Mouse (Mus musculus): ENCODE data around the gene Bard1. TPM values are rescaled to one million over a fixed set of nuclear protein-coding genes. Genes with fewer than 3 reads are reported as not detected.

The Bard1 gene
- 1.8 and 2.0 TPM in 2 replicates for polyA plus RNA-seq (2016; fragmentation: Nextera tagmentation; extraction: Ambion mirVana)

DNA sequence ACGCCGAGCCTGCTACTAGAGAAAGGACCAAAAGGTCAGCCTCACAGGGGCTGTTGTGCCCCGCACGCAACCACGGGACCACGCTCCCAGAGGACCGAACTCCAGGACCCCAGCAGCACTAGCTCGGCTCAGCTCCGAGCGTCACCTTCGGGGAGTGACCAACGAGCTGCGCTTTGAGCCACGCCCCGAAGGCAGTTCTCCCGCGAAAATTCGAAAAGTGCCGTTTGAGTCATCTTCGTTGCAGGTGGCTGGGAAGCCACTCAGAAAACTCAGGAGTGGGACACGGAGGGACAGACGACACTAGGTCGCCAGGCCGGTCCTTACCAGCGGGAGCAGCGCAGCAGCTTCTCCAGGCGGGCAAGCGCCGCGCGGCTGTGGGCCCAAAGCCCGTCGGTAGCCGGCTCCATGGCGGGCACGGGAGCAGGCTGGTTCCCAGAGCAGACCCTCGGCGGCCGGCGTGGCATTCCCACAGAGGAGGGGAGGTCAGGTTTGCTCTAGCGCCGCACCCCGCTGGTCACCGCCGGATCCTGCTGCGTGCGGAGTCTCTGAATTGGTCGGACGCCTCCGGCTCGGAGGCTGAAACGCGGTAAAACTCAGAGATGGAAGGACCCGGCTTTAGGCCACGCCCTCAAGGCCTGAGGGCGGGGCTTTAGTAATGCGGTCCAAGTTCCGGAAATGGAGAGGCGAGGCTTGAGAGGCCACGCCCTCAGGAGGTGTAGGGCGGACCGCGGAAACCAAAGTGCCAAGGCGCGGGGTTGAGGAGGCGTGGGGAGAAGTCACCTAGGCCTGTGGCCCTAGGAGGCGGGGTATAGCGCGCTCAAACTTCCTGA lies at the start of gene Bard1:
Bard1 (minus strand) TSS at position 803 of the 830 bp plus-strand sequence.
- H3K4me2 ChIP-seq (replicated peaks) = peak within 1 kb of the TSS; percentile 68
- peak within 1 kb of the TSS; percentile 65 for H3K27ac ChIP-seq (replicated peaks)
- under 1% methylated on average over 69 of the region's 69 CpGs for WGBS
- H3K4me1 ChIP-seq = peaks cover 12% of the 10 kb centered on the region; the same call in 1 of the 2 replicates
- peak within 1 kb of the TSS; percentile 76 for H3K4me3 ChIP-seq
- no peaks in the 10 kb centered on the region for H3K27me3 ChIP-seq
- H3K36me3 ChIP-seq = no peaks in the 10 kb centered on the region
- peak; percentile 95 for ATAC-seq (ENCODE audit: low FRiP score, low read depth)
- no peaks in the 10 kb centered on the region for H3K9me3 ChIP-seq
- peak within 1 kb of the TSS; percentile 68 for H3K9ac ChIP-seq (replicated peaks)

DNA sequence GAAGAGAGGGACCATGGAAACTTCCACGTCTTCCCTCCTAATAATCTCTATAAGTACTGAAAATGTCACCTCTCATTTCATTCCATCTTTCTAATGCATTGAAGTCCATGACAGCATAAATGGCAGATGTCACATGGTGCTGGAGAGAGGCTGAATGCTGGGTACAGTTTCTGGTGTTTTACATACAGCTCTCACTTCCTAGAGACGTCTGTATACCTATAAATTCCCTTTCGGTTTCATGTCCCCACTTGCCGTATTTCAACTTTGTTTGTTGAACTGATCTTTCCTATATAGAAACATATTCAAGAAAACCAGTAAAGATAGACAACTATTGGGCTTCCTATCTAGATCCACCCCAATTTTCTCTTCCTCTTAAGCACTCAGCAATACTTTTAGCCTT lies 24.2 kb upstream of the Bard1 start:
- no peaks in the 10 kb centered on the region for H3K36me3 ChIP-seq
- WGBS = 88% methylated on average over 4 of the region's 4 CpGs
- H3K4me1 ChIP-seq = no peaks in the 10 kb centered on the region
- no peak overlapping the region for H3K27ac ChIP-seq (replicated peaks)
- H3K9me3 ChIP-seq = no peaks in the 10 kb centered on the region
- no peak overlapping the region for H3K9ac ChIP-seq (replicated peaks)
- no peak for ATAC-seq (ENCODE audit: low FRiP score, low read depth)
- no peak overlapping the region for H3K4me3 ChIP-seq
- H3K4me2 ChIP-seq (replicated peaks) = no peak overlapping the region
- H3K27me3 ChIP-seq = no peaks in the 10 kb centered on the region

DNA sequence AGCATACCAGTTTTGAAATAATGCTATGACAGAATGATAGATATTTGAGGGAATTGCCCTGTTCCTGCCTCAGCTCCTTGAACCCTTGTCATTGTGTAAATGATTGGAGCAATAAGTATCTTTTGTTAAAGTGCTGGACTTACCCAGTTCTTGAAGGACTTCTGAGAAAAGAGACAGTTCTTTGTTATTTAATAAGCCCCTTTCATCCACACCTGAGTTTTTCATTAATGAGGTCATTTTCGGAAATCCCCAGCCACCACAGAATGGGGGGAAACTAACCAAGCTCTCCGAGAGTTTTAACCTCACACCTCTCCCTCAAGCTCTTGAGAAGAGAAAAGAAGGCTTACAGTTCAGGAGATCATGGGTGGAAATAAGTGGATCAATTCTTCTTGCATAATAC lies 15.6 kb upstream of the Bard1 start:
- no peaks in the 10 kb centered on the region for H3K36me3 ChIP-seq
- no peaks in the 10 kb centered on the region for H3K27me3 ChIP-seq
- H3K4me3 ChIP-seq = no peak overlapping the region
- no peak overlapping the region for H3K4me2 ChIP-seq (replicated peaks)
- peaks cover 5% of the 10 kb centered on the region; the same call in 1 of the 2 replicates for H3K4me1 ChIP-seq
- no peak for ATAC-seq (ENCODE audit: low FRiP score, low read depth)
- 68% methylated on average over 2 of the region's 2 CpGs for WGBS
- no peak overlapping the region for H3K27ac ChIP-seq (replicated peaks)
- H3K9ac ChIP-seq (replicated peaks) = no peak overlapping the region
- no peaks in the 10 kb centered on the region for H3K9me3 ChIP-seq

DNA sequence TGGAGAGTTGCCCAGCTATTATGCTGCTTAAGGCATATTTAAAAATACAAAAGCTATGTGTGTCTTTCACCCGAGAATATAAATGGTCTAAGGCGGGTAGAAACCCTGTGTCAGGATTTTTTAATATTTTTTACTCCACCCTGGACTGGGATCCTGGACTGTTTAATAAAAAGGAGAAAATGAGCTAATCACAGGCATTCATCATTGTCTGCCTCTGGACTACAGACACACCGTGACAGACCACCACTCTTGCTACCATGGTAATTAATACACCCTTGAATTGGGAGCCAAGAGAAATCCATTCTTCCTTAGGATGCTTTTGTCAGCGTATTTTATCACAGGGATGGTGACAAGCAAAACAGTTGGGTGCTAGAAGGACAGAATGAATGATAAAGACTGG lies 14.3 kb upstream of the Bard1 start:
- peak; percentile 38; the same call in 1 of the 2 replicates for ATAC-seq (ENCODE audit: low FRiP score, low read depth)
- Histone ChIP-seq H3K4me1 (peaks cover 5% of the 10 kb centered on the region; the same call in 1 of the 2 replicates), H3K36me3 (no peaks in the 10 kb centered on the region), H3K9me3 (no peaks in the 10 kb centered on the region), H3K4me3 (no peak overlapping the region), H3K4me2 (replicated peaks) (no peak overlapping the region), H3K27ac (replicated peaks) (no peak overlapping the region), H3K27me3 (no peaks in the 10 kb centered on the region), H3K9ac (replicated peaks) (no peak overlapping the region)
- WGBS = 32% methylated on average over 4 of the region's 4 CpGs

DNA sequence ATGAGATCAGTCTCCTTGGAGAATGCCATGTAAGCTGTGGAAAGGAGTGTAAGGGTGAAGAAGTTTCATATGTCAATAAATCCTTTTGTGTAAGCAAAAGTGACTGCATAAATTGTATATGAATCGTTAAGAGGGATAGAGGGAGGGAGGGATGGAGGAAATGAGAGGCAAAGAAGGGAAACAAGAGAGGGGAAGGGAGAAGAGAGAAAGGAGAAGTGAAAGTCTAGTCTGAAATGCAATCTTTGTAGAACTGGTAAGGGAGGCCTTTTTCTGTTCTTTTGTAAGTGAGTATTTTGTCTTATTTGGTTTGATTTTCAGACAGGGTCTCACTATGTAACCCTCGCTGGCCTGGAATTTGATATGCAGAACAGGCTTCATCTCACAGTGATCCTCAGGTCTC lies 12.8 kb upstream of the Bard1 start:
- ATAC-seq (ENCODE audit: low FRiP score, low read depth) = no peak
- WGBS = 87% methylated on average over 2 of the region's 2 CpGs
- Histone ChIP-seq H3K4me2 (replicated peaks) (no peak overlapping the region), H3K36me3 (no peaks in the 10 kb centered on the region), H3K4me3 (no peak overlapping the region), H3K9me3 (no peaks in the 10 kb centered on the region), H3K9ac (replicated peaks) (no peak overlapping the region), H3K4me1 (peaks cover 5% of the 10 kb centered on the region; the same call in 1 of the 2 replicates), H3K27me3 (no peaks in the 10 kb centered on the region), H3K27ac (replicated peaks) (no peak overlapping the region)

DNA sequence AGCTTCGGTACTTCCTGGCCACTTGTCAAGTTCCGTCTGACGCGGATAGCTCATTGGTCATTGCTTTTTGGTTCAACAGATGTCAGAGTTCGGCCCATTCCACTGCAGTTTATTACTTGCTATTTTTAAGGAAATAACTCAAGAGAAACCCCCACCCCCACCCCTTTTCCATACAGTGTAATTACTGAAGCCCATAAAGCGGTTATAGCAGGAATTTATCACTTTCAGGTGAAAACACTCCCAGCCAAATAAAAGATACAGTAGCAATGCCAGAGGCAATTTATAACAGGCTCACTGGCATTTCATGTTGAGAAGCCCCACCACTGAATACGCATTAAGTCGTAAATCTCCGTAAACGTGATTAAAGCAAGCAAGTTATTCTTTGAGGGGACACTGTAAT lies 6.9 kb upstream of the Bard1 start:
- Histone ChIP-seq H3K27ac (replicated peaks) (no peak overlapping the region), H3K36me3 (no peaks in the 10 kb centered on the region), H3K4me1 (no peaks in the 10 kb centered on the region), H3K4me2 (replicated peaks) (no peak overlapping the region), H3K4me3 (no peak overlapping the region), H3K9me3 (no peaks in the 10 kb centered on the region), H3K27me3 (no peaks in the 10 kb centered on the region), H3K9ac (replicated peaks) (no peak overlapping the region)
- ATAC-seq (ENCODE audit: low FRiP score, low read depth) = no peak
- 79% methylated on average over 10 of the region's 10 CpGs for WGBS

DNA sequence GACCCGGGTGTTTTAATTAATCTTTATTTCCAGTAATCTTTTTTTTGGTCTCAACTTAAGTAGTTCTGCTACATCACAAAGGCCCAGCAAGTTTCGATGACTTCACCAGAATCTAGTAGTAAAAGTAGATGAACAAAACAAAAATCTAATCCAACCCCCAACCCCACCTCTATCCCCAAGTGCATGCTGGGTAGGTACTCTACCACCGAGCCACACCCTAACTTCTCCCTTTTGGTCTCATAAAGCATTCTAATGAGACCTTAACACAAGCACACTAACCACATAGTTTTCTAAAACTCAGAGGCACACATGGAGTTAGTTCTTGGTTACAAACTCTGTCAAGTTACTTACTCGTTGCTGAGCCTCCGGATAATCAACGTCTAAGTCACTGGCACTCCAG lies 3.2 kb upstream of the Bard1 start:
- 96% methylated on average over 6 of the region's 6 CpGs for WGBS
- Histone ChIP-seq H3K9me3 (no peaks in the 10 kb centered on the region), H3K4me3 (no peak overlapping the region), H3K9ac (replicated peaks) (no peak overlapping the region), H3K27me3 (no peaks in the 10 kb centered on the region), H3K4me1 (peaks cover 5% of the 10 kb centered on the region; the same call in 1 of the 2 replicates), H3K36me3 (no peaks in the 10 kb centered on the region), H3K27ac (replicated peaks) (no peak overlapping the region), H3K4me2 (replicated peaks) (no peak overlapping the region)
- ATAC-seq (ENCODE audit: low FRiP score, low read depth) = no peak

DNA sequence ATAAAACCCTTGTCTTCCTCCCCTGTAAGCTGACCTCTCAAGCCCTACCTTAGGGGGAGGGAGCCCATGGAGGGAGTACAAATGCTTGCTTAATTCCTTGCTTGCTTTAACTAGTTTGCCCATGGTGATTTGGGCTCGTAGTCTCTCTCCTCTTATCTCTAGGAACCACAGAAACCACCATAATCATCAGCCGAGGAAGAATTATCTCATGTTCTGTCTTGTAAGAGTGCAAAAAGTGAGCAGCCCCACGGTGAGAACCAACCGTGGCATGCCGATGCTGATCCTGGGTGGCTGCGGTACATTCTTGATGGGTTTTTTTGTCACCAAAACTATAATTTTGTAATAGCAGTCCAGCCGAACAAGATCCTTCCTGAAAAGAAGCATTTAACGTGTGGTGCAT lies 2.8 kb upstream of the Bard1 start:
- H3K4me3 ChIP-seq = no peak overlapping the region
- peaks cover 5% of the 10 kb centered on the region; the same call in 1 of the 2 replicates for H3K4me1 ChIP-seq
- H3K9me3 ChIP-seq = no peaks in the 10 kb centered on the region
- no peak for ATAC-seq (ENCODE audit: low FRiP score, low read depth)
- no peak overlapping the region for H3K27ac ChIP-seq (replicated peaks)
- H3K9ac ChIP-seq (replicated peaks) = no peak overlapping the region
- 93% methylated on average over 8 of the region's 8 CpGs for WGBS
- no peaks in the 10 kb centered on the region for H3K27me3 ChIP-seq
- H3K4me2 ChIP-seq (replicated peaks) = no peak overlapping the region
- no peaks in the 10 kb centered on the region for H3K36me3 ChIP-seq

DNA sequence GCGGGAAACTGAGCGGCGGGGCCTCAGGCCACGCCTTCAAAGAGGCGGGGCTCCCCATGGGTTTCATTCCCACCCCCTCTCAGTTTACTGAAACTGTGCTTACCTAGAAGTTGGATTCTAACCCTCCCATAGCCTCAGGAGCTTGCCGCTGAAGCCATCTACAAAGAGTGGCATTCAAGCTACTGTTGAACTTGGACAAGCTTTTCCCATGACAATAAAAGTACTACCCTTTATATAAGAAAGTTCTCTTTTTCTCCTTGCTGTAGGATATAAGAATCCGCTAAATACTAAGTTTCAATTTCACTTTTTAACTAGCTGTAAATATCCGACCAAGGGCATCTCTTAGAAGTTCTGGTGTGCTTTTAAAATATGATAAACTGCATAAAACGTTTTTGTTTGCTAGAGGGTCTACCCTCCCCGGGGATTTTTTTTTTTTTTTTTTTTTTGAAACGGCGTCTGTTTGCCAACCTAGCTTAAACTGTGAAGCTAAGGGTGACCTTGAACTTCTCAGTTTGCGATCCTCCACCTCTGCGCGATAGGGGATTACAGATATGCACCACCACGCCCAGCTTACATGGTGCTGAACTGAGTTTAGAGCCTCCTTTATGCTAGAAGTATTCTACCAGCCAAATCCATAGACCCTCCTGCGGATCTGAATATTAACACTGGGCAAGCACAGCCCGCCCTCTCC lies 373 bp upstream of the Bard1 start:
- ATAC-seq (ENCODE audit: low FRiP score, low read depth) = no peak
- 35% methylated on average over 18 of the region's 18 CpGs for WGBS
- H3K27ac ChIP-seq (replicated peaks) = no peak overlapping the region

DNA sequence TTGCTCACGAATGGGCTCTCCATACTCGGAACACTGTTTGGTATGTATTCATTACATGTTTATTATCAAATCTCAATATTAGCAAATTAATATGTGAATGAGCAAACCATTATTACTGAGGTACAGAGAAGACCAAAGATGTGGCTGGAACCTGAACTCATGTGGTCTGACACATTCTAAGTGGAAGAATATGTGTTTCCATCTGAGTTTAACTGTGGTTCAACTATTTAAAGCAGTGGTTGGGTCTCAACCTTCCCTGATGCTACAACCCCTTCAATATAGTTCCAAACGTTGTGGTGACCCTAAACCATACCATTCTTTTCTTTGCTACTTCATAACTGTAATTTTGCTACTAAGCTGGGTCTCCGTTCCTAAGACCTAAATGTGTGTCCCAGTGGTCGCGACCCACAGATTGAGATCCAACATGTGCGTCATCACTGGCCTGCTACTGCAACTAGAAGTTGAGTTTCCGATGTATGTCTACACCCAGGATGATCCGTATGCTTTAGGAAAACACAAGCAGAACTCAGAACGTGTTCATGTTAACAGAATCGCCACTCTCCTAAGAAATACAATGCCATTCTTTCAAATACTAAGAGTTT lies 1.5 kb downstream of the Bard1 start:
- Histone ChIP-seq H3K4me3 (peak overlapping the region; percentile 13; the same call in 1 of the 2 replicates), H3K4me1 (peaks cover 12% of the 10 kb centered on the region; the same call in 1 of the 2 replicates), H3K9ac (replicated peaks) (no peak overlapping the region), H3K27me3 (no peaks in the 10 kb centered on the region), H3K9me3 (no peaks in the 10 kb centered on the region), H3K27ac (replicated peaks) (no peak overlapping the region), H3K36me3 (no peaks in the 10 kb centered on the region), H3K4me2 (replicated peaks) (peak overlapping the region; percentile 40)
- 56% methylated on average over 11 of the region's 11 CpGs for WGBS
- ATAC-seq (ENCODE audit: low FRiP score, low read depth) = no peak

More for the DNA sequence above, 373 bp upstream of the Bard1 start:
- Histone ChIP-seq H3K36me3 (no peaks in the 10 kb centered on the region), H3K4me1 (peaks cover 12% of the 10 kb centered on the region; the same call in 1 of the 2 replicates), H3K4me3 (peak overlapping the region; percentile 76), H3K4me2 (replicated peaks) (peak overlapping the region; percentile 68), H3K27me3 (no peaks in the 10 kb centered on the region), H3K9me3 (no peaks in the 10 kb centered on the region), H3K9ac (replicated peaks) (no peak overlapping the region)

DNA sequence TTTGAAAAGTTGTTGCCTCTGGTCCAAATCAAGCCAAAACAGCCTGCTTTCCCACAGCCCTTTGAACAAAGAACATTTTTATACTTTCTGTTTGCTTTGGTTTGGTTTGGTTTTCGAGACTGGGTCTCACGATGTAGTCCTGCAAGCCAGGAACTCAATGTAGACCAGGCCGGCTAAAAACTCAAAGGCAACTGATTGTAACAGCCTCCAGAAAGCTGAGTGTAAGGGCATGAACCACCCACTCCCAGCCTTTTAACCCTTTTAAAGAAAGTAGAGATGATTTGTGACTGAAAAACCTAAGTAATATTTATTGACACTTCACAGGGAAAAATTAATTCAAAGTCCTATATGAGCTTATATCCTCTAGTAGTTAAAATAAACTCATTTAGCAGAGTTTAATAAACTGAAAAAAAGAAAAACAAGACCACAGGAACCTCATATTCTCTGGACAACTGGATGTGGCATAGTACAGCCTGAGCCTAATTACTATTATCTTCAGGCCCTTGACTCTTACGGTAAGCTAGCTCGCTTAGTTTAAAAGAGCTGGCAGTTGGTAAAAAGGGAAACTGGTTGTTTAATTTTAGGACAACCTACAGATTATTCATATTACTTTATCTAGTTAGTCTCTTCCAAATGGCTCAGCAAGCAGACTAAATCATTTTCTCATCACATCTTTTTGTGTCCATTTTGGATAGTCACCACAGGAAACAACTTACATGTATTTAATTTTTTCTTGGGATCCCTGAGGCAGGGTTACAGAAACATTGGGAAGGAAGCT lies 2.2 kb downstream of the Bard1 start:
- no peak overlapping the region for H3K9ac ChIP-seq (replicated peaks)
- H3K9me3 ChIP-seq = no peaks in the 10 kb centered on the region
- no peaks in the 10 kb centered on the region for H3K27me3 ChIP-seq
- peaks cover 12% of the 10 kb centered on the region; the same call in 1 of the 2 replicates for H3K4me1 ChIP-seq
- ATAC-seq (ENCODE audit: low FRiP score, low read depth) = no peak
- no peak overlapping the region for H3K27ac ChIP-seq (replicated peaks)
- peak overlapping the region; percentile 40 for H3K4me2 ChIP-seq (replicated peaks)
- 76% methylated on average over 5 of the region's 5 CpGs for WGBS
- no peak overlapping the region for H3K4me3 ChIP-seq
- H3K36me3 ChIP-seq = no peaks in the 10 kb centered on the region
